Mouse (Mus musculus) liver, embryonic 18 days (tissue): Measurements from ENCODE around the gene Znhit1. TPM values are rescaled to one million over a fixed set of nuclear protein-coding genes. Genes with fewer than 3 reads are reported as not detected.

Experiments used
- polyA plus RNA-seq: library from polyadenylated mRNA; depleted of rRNA; stranded (reverse); fragments of >200 nt; gene quantifications from 2 replicates; pipeline ENCODE4 v1.2.3, GENCODE M21; 2012; rRNA removed

Gene Znhit1
- 38.1 and 45.8 TPM in 2 replicates for polyA plus RNA-seq

DNA sequence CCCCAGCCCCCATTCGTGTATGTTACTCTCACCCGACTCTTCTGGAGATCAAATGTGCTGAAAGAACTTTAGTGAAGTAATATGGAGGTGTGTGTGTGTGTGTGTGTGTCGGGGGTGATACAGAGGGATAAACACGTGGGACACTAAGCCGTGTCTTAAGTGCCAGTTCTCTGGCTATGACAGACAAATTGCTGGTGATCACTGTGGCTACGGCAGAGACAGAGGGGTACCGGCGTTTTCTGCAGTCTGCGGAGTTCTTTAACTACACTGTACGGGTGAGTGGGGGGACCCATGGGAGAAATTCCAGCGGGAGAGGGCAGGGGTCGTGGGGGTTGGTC lies at the start of gene Znhit1:
Gene Znhit1 (minus strand): TSS at position 88 of the 338 bp plus-strand sequence.

DNA sequence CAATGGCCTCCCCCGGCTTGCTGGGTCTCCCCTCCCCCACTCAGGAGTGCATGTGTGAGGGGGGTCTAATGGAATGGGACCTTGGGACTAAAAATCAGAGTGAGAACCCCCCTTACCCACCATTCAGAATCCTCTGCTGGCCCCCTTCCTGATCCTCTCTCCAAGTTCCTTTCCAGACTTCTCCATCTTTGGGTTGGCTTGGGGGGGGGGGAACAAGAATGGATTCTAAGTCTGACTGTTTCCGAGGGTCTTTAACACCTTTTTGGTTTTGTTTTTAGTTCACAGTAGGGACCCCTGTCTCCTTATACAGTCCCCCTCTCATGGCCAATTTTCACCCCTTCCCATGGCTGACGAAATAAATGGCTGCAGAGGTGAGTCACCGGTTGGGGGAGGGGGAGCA lies 38.3 kb upstream of the Znhit1 start, which contains the start of gene Vgf:
Gene Vgf (plus strand): TSS at position 301 of the 400 bp plus-strand sequence.

DNA sequence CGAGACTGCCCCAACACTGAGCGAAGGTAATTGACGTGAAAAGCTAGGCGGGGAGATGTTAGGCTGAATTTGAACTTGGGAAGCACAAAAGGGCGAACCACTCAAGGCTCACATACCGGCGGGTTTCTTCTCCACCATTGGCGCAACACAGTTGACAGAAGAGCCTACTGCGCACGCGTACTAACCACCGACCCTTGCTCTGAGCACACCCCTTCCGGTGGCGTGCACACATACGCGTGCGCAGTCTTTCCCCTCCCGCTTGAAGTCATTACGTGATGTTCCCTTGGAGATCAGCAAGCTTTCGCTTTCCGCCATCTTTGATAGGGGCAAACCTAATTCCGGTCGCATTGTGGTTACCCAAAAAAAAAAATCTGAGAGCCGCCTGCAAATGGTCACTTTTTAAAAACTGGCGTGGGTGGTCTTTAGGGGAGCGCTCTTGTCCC lies 1.1 kb downstream of the Znhit1 start, which contains the start of gene Plod3:
Gene Plod3 (plus strand): TSS at position 325 of the 443 bp plus-strand sequence.

DNA sequence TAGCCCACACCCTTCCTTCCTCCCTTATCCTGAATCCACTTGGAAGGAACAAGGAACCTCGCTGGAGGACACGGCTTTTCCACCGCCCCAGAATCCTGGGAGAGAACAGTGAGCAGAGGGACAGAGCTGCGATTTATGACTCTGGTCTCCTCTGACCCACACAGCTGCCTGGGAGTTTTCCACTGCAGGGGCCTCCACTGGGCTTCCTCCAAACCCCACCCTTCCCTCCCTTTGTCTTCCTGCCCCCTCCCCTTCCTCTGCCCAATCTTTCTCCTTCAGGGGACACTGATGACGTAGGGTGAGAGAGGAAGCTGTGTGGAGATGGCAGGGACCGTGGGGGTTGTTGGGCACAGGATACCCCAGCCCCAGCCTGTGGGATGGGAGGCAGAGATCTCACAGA lies 21.5 kb downstream of the Znhit1 start, which contains the start of gene Cldn15:
Gene Cldn15 (plus strand): TSS at position 286 of the 400 bp plus-strand sequence.

DNA sequence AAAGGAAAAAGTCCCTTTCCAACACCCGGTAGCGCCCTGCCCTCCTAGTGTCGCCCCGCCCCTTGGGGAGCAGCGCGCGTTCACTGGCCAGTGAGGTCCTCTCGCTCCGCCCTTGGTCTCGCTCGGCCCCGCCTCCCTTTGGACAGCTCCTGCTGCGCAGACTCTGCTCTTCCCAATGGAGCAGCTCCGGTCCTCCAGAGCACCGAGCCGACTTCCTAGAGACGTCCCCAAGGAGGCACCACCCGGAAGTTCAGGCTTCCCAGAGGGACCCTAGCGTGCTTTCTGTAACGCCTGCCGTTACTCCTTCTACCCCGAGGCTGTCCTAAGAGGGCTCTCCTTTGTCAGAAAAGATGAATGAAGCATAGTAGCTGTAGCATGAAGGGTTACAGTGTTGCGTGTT lies 34.8 kb downstream of the Znhit1 start, which contains the start of gene Fis1:
Gene Fis1 (plus strand): TSS at position 261 of the 400 bp plus-strand sequence.

Other genes starting within 250 kb of the Znhit1 start
- gene Col26a1, start 104.8 kb downstream of the Znhit1 start, polyA plus RNA-seq, result 0.04 and 0.08 TPM in 2 replicates
- gene Ift22, start 79.9 kb downstream of the Znhit1 start, polyA plus RNA-seq, result 4.2 and 5.1 TPM in 2 replicates
- 126 and 135 TPM in 2 replicates for gene Fis1, start 34.7 kb downstream of the Znhit1 start, polyA plus RNA-seq
- gene Cldn15, start 21.4 kb downstream of the Znhit1 start, polyA plus RNA-seq, result 7.6 and 10.3 TPM in 2 replicates
- gene Plod3, start 1.0 kb downstream of the Znhit1 start, polyA plus RNA-seq, result 18.9 and 20.6 TPM in 2 replicates
- 0.02 TPM in 1 of 2 replicates, not detected in the other for gene Vgf, start 38.4 kb upstream of the Znhit1 start, polyA plus RNA-seq
- gene Ap1s1, start 58.1 kb upstream of the Znhit1 start, polyA plus RNA-seq, result 53.2 and 55.6 TPM in 2 replicates
- gene Serpine1, start 84.2 kb upstream of the Znhit1 start, polyA plus RNA-seq, result 18.8 and 22.9 TPM in 2 replicates
- gene Trim56, start 128.2 kb upstream of the Znhit1 start, polyA plus RNA-seq, result 4.3 and 4.7 TPM in 2 replicates
- not detected in 2 replicates for gene Muc3, start 161.3 kb upstream of the Znhit1 start, polyA plus RNA-seq
- 0.10 and 0.14 TPM in 2 replicates for gene Muc3a, start 224.4 kb upstream of the Znhit1 start, polyA plus RNA-seq